Mouse (Mus musculus) cortical plate, adult 2 months (tissue): ENCODE data around the gene Mrpl10.

Experiments used
- CTCF ChIP-seq: fragments of 200-500 bp; IDR thresholded peaks from 2 replicates; pipeline ENCODE4 v1.5.1; 2011; ENCODE audit warnings: mild to moderate bottlenecking, control low read depth, low read length; ENCODE audit not compliant: insufficient read depth; ENCODE audit errors: extremely low read depth
- POLR2A ChIP-seq: fragments of 200-500 bp; IDR thresholded peaks from 2 replicates; pipeline ENCODE4 v1.6.1; 2011; ENCODE audit warnings: mild to moderate bottlenecking, low read length, control low read depth; ENCODE audit not compliant: insufficient read depth; ENCODE audit errors: extremely low read depth

- no peak for TF ChIP-seq CTCF
- no peak for TF ChIP-seq POLR2A
These were observed 7.6 kb upstream of the Mrpl10 start for GRCm38 (mm10) chr11:97033781-97034180.
